Mouse (Mus musculus) CH12.LX (cell line): ENCODE data around the gene Mfrp. TPM values are rescaled to one million over a fixed set of nuclear protein-coding genes. Genes with fewer than 3 reads are reported as not detected.

ENCODE experiments used
- DNase-seq: peaks from one replicate; pipeline ENCODE4 v3.0.0-alpha.2; 2013; ENCODE audit errors: extremely low read depth
- H3K27ac ChIP-seq: 2 replicates; pipeline ENCODE4 v1.5.1; 2012; ENCODE audit warnings: low read depth, mild to moderate bottlenecking, control low read depth, moderate library complexity; ENCODE audit not compliant: insufficient read depth
- H3K27me3 ChIP-seq: replicated peaks from 2 replicates; pipeline ENCODE3; 2012; ENCODE audit warnings: inconsistent platforms
- H3K36me3 ChIP-seq, 2 experiments: replicated peaks in 1 of 2; 2 replicates each; pipeline versions ENCODE3 to v1.6.1; 2012; ENCODE audit warnings: inconsistent platforms in 1 of 2, low read length in 1 of 2, mild to moderate bottlenecking in 1 of 2, mixed read lengths in 1 of 2, moderate library complexity in 1 of 2; ENCODE audit not compliant: control insufficient read depth in 1 of 2, insufficient read depth in 1 of 2
- H3K4me1 ChIP-seq, 2 experiments: 2 replicates each; pipeline ENCODE4 v1.6.1; 2012; ENCODE audit warnings: inconsistent platforms in 1 of 2, moderate library complexity in 1 of 2; ENCODE audit not compliant: insufficient read depth in 2 of 2, control insufficient read depth in 1 of 2
- H3K4me2 ChIP-seq: 2 replicates; pipeline ENCODE4 v1.6.1; 2012; ENCODE audit warnings: low read depth, mild to moderate bottlenecking, control low read depth; ENCODE audit not compliant: poor library complexity, insufficient read depth, severe bottlenecking
- H3K4me3 ChIP-seq, 3 experiments: fragments of 150-350 bp in 1 of 3; sonication (generic) in 1 of 3; replicated peaks in 1 of 3; 2 replicates each; pipeline versions ENCODE3 to v1.5.1; 2011 to 2012; ENCODE audit warnings: low read depth in 2 of 3, low read length in 2 of 3, mild to moderate bottlenecking in 2 of 3, moderate library complexity in 2 of 3, control low read depth in 1 of 3, improper control_type of control experiment in 1 of 3, inconsistent platforms in 1 of 3, mixed read lengths in 1 of 3; ENCODE audit not compliant: poor library complexity in 1 of 3
- H3K79me2 ChIP-seq: replicated peaks from 2 replicates; pipeline ENCODE4 v1.6.1; 2012; ENCODE audit warnings: mild to moderate bottlenecking, moderate library complexity; ENCODE audit not compliant: control insufficient read depth, poor library complexity, insufficient read depth, severe bottlenecking; ENCODE audit errors: extremely low read depth
- H3K9ac ChIP-seq: 2 replicates; pipeline ENCODE4 v1.6.1; 2012; ENCODE audit warnings: low read depth, mild to moderate bottlenecking, control low read depth, moderate library complexity; ENCODE audit not compliant: insufficient read depth
- H3K9me3 ChIP-seq: replicated peaks from 2 replicates; pipeline ENCODE3; 2012; ENCODE audit warnings: low read length, inconsistent platforms, mixed read lengths
- CHD1 ChIP-seq: IDR thresholded peaks from 2 replicates; pipeline ENCODE4 v1.6.1; 2012; ENCODE audit warnings: low read depth, low read length, improper control_type of control experiment, inconsistent platforms
- CHD2 ChIP-seq: IDR thresholded peaks from 2 replicates; pipeline ENCODE4 v1.6.1; 2011; ENCODE audit warnings: low read length, improper control_type of control experiment
- CTCF ChIP-seq, 2 experiments: IDR thresholded peaks in 1 of 2; conservative IDR thresholded peaks in 1 of 2; 2 replicates each; pipeline ENCODE4 v1.5.1; 2011 to 2012; ENCODE audit warnings: low read depth in 2 of 2, low read length in 2 of 2, improper control_type of control experiment in 1 of 2, inconsistent platforms in 1 of 2, mild to moderate bottlenecking in 1 of 2, moderate library complexity in 1 of 2
- E2F4 ChIP-seq: IDR thresholded peaks from 2 replicates; pipeline ENCODE4 v1.6.1; 2011; ENCODE audit warnings: low read depth, low read length, improper control_type of control experiment; ENCODE audit not compliant: insufficient replicate concordance
- ETS1 ChIP-seq: conservative IDR thresholded peaks from 2 replicates; pipeline ENCODE4 v1.6.1; 2012; ENCODE audit warnings: low read depth, mild to moderate bottlenecking, inconsistent platforms, low read length, improper control_type of control experiment, moderate library complexity
- HCFC1 ChIP-seq: IDR thresholded peaks from 2 replicates; pipeline ENCODE4 v1.6.1; 2012; ENCODE audit warnings: low read depth, mild to moderate bottlenecking, inconsistent platforms, low read length, improper control_type of control experiment
- KAT2A ChIP-seq: IDR thresholded peaks from 2 replicates; pipeline ENCODE4 v1.6.1; 2012; ENCODE audit warnings: low read length, improper control_type of control experiment, inconsistent platforms; ENCODE audit not compliant: insufficient replicate concordance
- MAFK ChIP-seq: IDR thresholded peaks from 2 replicates; pipeline ENCODE4 v1.6.1; 2011; ENCODE audit warnings: low read length, improper control_type of control experiment; ENCODE audit not compliant: insufficient replicate concordance
- MAZ ChIP-seq: IDR thresholded peaks from 2 replicates; pipeline ENCODE4 v1.6.1; 2012; ENCODE audit warnings: low read depth, mild to moderate bottlenecking, inconsistent platforms, low read length, improper control_type of control experiment, moderate library complexity
- MXI1 ChIP-seq: IDR thresholded peaks from 2 replicates; pipeline ENCODE4 v1.6.1; 2011; ENCODE audit warnings: mild to moderate bottlenecking, low read depth, low read length, improper control_type of control experiment
- MYC ChIP-seq: IDR thresholded peaks from 2 replicates; pipeline ENCODE4 v1.6.1; 2011; ENCODE audit warnings: low read depth, mild to moderate bottlenecking, improper control_type of control experiment, low read length
- NELFE ChIP-seq: IDR thresholded peaks from 2 replicates; pipeline ENCODE4 v1.6.1; 2011; ENCODE audit warnings: low read depth, low read length, improper control_type of control experiment
- PAX5 ChIP-seq: IDR thresholded peaks from 2 replicates; pipeline ENCODE4 v1.6.1; 2012; ENCODE audit warnings: low read length, inconsistent platforms, mixed read lengths
- POLR2A ChIP-seq: IDR thresholded peaks from 2 replicates; pipeline ENCODE4 v1.6.1; 2011; ENCODE audit warnings: low read depth, mild to moderate bottlenecking, improper control_type of control experiment, low read length
- POLR2AphosphoS2 ChIP-seq: IDR thresholded peaks from 2 replicates; pipeline ENCODE4 v1.6.1; 2011; ENCODE audit warnings: low read depth, low read length, improper control_type of control experiment
- RAD21 ChIP-seq: IDR thresholded peaks from 2 replicates; pipeline ENCODE4 v1.6.1; 2011; ENCODE audit warnings: low read depth, mild to moderate bottlenecking, low read length, improper control_type of control experiment, moderate library complexity
- RCOR1 ChIP-seq: conservative IDR thresholded peaks from 2 replicates; pipeline ENCODE4 v1.6.1; 2012; ENCODE audit warnings: low read depth, mild to moderate bottlenecking, inconsistent platforms, low read length, improper control_type of control experiment
- TCF12 ChIP-seq: IDR thresholded peaks from 2 replicates; pipeline ENCODE4 v1.6.1; 2014; ENCODE audit warnings: low read depth, mild to moderate bottlenecking, inconsistent platforms, low read length, improper control_type of control experiment
- USF2 ChIP-seq: conservative IDR thresholded peaks from 2 replicates; pipeline ENCODE4 v1.6.1; 2011; ENCODE audit warnings: low read depth, low read length, improper control_type of control experiment
- ZC3H11A ChIP-seq: IDR thresholded peaks from 2 replicates; pipeline ENCODE4 v1.6.1; 2012; ENCODE audit warnings: low read depth, mild to moderate bottlenecking, inconsistent platforms, low read length, improper control_type of control experiment
- dilution Hi-C: fragments of 300-500 bp; cut with MboI; formaldehyde crosslinking; loops from 2 replicates; pipeline ENCODE4 v1.14.3; 2020; ENCODE audit warnings: low sequenced_read_pairs; ENCODE audit not compliant: extremely low pct_unique_long_range_greater_than_20kb, extremely low pct_ligation_motif_present
- in situ Hi-C: fragments of 300-500 bp; cut with MboI; formaldehyde crosslinking; loops from 3 replicates; pipeline ENCODE4 v1.14.3; 2019; ENCODE audit warnings: low sequenced_read_pairs, low pct_ligation_motif_present, low pct_unique_long_range_greater_than_20kb, mixed read lengths
- polyA plus RNA-seq: library from polyadenylated mRNA; unstranded; fragments of >175 nt; gene quantifications from 2 replicates; pipeline ENCODE4 v1.2.1, GENCODE M21; 2012; ENCODE audit warnings: low read depth; ENCODE audit not compliant: insufficient read length
- total RNA-seq, 2 experiments: library from RNA; depleted of rRNA; stranded (reverse); fragments of 300-350 nt in 1 of 2; fragments of >200 nt in 1 of 2; gene quantifications; 2 replicates each; pipeline ENCODE4 v1.2.3; 2012 to 2014

Mfrp gene
- total and polyA plus RNA-seq, 3 experiments, result not detected

- no peak for TF ChIP-seq E2F4
- TF ChIP-seq PAX5, result no peak
- TF ChIP-seq POLR2A, result no peak
Measured at GRCm38 (mm10) chr9:44066785-44067225, 34.7 kb upstream of the Mfrp start, which contains the start of gene Usp2 (continued).

GRCm38 (mm10) chr9:44067241-44067959, 34.1 kb upstream of the Mfrp start:
- peak overlapping the region in 1 of 3 experiments; percentile 54 for H3K4me3 ChIP-seq
- peaks cover 18 to 19% of the 10 kb centered on the region in 2 experiments for H3K4me1 ChIP-seq
- no peaks in the 10 kb centered on the region for H3K9me3 ChIP-seq
- no peaks in the 10 kb centered on the region for H3K36me3 ChIP-seq
- in situ Hi-C loops (no loop called here), dilution Hi-C loops (no loop called here)
- no peak for DNase-seq
- H3K4me2 ChIP-seq, result peak overlapping the region; percentile 56
- no peak overlapping the region for H3K27ac ChIP-seq
- no peak overlapping the region; the same call in 1 of the 2 replicates for H3K9ac ChIP-seq
- no peak for TF ChIP-seq POLR2A
- no peak for TF ChIP-seq NELFE
- TF ChIP-seq USF2, result no peak
- no peak for TF ChIP-seq CHD1
- no peak for TF ChIP-seq PAX5
- no peak for TF ChIP-seq KAT2A
- no peak for TF ChIP-seq RCOR1
- TF ChIP-seq MAFK, result no peak
- no peak for TF ChIP-seq ZC3H11A
- TF ChIP-seq POLR2AphosphoS2, result no peak
- no peak for TF ChIP-seq RAD21
- TF ChIP-seq TCF12, result no peak
- no peak for TF ChIP-seq MYC
- TF ChIP-seq CHD2, result no peak
- TF ChIP-seq HCFC1, result no peak
- no peak for TF ChIP-seq MXI1
- no peak for TF ChIP-seq ETS1
- no peak for TF ChIP-seq MAZ
- no peak for TF ChIP-seq CTCF (conservative IDR thresholded peaks at IDR 0.05 in 1 of 2, IDR thresholded peaks at IDR 0.05 in 1 of 2; ENCODE audit: low read depth in 2 of 2, low read length in 2 of 2)
- no peak for TF ChIP-seq E2F4
- H3K27me3 ChIP-seq, result peaks cover 78% of the 10 kb centered on the region
- H3K79me2 ChIP-seq, result no peaks in the 10 kb centered on the region
